In genomic region chr4:141213770-141214336, GRCm38 (mm10) we compare ENCODE assay signal across 7 mouse cellular contexts. TPM values are rescaled to one million over a fixed set of nuclear protein-coding genes. Genes with fewer than 3 reads are reported as not detected.
DNase-seq lines count a peak whose midpoint lies in the region; ATAC-seq lines count a peak whose summit lies in the region.

Rsg1 (plus strand) TSS chr4:141213956.

- DNase-seq in adrenal gland, adult 18-20 months (ENCODE audit: low spot score in 2 of 2): peak; percentile 97
- DNase-seq in embryo, embryonic 11 days: peak; percentile 96
- DNase-seq in gastrocnemius, postnatal 36 days: peak; percentile 91 to 95
- DNase-seq in left cerebral cortex, postnatal 36 days (ENCODE audit: low spot score in 2 of 2): peak; percentile 91
- peak; percentile 100 for DNase-seq in midbrain, embryonic 11.5 days (ENCODE audit: low spot score, missing footprints)
- peak; percentile 93 for DNase-seq in skeletal muscle tissue, adult 2 months (ENCODE audit: low read depth, low spot score)

- H3K27ac ChIP-seq in intestine, embryonic 16.5 days (ENCODE audit: low read length): no peak within 1 kb of the TSS
- no peak within 1 kb of the TSS; the same call in 1 of the 2 replicates for H3K27ac ChIP-seq in midbrain, embryonic 11.5 days (ENCODE audit: low read depth, low read length)

- peak; percentile 78 for ATAC-seq in intestine, embryonic 16.5 days
- peak; percentile 81 for ATAC-seq in midbrain, embryonic 11.5 days (ENCODE audit: low FRiP score)

- no peaks in the 10 kb centered on the region for H3K9me3 ChIP-seq in intestine, embryonic 16.5 days (ENCODE audit: control insufficient read depth, low read length)
- H3K9me3 ChIP-seq in midbrain, embryonic 11.5 days (ENCODE audit: control insufficient read depth, low read length): no peaks in the 10 kb centered on the region

- H3K4me1 ChIP-seq in intestine, embryonic 16.5 days (ENCODE audit: control insufficient read depth, insufficient read depth, low read length): peaks cover 12% of the 10 kb centered on the region
- peaks cover 8% of the 10 kb centered on the region for H3K4me1 ChIP-seq in midbrain, embryonic 11.5 days (ENCODE audit: control insufficient read depth, insufficient read depth, low read length)

- WGBS in intestine, embryonic 16.5 days: under 1% methylated on average over 24 of the region's 24 CpGs
- WGBS in midbrain, embryonic 11.5 days: under 1% methylated on average over 24 of the region's 24 CpGs

- H3K4me2 ChIP-seq in intestine, embryonic 16.5 days (ENCODE audit: low read depth, low read length): peak within 1 kb of the TSS; percentile 65
- peak within 1 kb of the TSS; percentile 89 for H3K4me2 ChIP-seq in midbrain, embryonic 11.5 days

- H3K4me3 ChIP-seq in intestine, embryonic 16.5 days (ENCODE audit: low read length): peak within 1 kb of the TSS; percentile 55
- H3K4me3 ChIP-seq in midbrain, embryonic 11.5 days (ENCODE audit: low read depth, low read length): peak within 1 kb of the TSS; percentile 45

- H3K9ac ChIP-seq in intestine, embryonic 16.5 days (ENCODE audit: low read depth, low read length): peak within 1 kb of the TSS; percentile 50
- peak within 1 kb of the TSS; percentile 65 for H3K9ac ChIP-seq in midbrain, embryonic 11.5 days (ENCODE audit: low read length)

- H3K27me3 ChIP-seq in intestine, embryonic 16.5 days (replicated peaks; ENCODE audit: control insufficient read depth, insufficient read depth, low read length): no peaks in the 10 kb centered on the region
- H3K27me3 ChIP-seq in midbrain, embryonic 11.5 days (ENCODE audit: control insufficient read depth, insufficient read depth, low read length): no peaks in the 10 kb centered on the region

- intact Hi-C loops in gastrocnemius, postnatal 36 days (cut with DNase I): loop anchor here (5.0 kb wide), 1 partner anchor 72 kb away; no protein-coding TSS in a partner anchor
- intact Hi-C loops in left cerebral cortex, postnatal 36 days (cut with DNase I): no loop called here

- no peaks in the 10 kb centered on the region for H3K36me3 ChIP-seq in intestine, embryonic 16.5 days (ENCODE audit: control insufficient read depth, insufficient read depth, low read length)
- no peaks in the 10 kb centered on the region for H3K36me3 ChIP-seq in midbrain, embryonic 11.5 days (ENCODE audit: control insufficient read depth, insufficient read depth, low read length)

RNA-seq across cellular contexts. Expression of gene Rsg1, which starts in this region (rescaled TPM):
- total RNA-seq in adrenal gland, adult 18-20 months (2021): 1 to 10 TPM in 1 of 2 experiments, under 1 TPM in 1; 0.93 to 1.4 TPM
- not detected for total RNA-seq in gastrocnemius, postnatal 36 days (2021)
- 4.2 and 5.1 TPM in 2 replicates for polyA plus RNA-seq in intestine, embryonic 16.5 days (2015; fragmentation: Nextera tagmentation; extraction: Ambion mirVana)
- total RNA-seq in left cerebral cortex, postnatal 36 days (2021): 1 to 10 TPM; 3.2 to 3.3 TPM
- 5.4 TPM in 2 replicates for polyA plus RNA-seq in midbrain, embryonic 11.5 days (2014; fragmentation: Nextera tagmentation; extraction: Ambion mirVana)

Comparison
In these comparisons a context has a peak if more than half of its experiments do, and no peak if none do; other contexts are left out.
1. Peak in DNase-seq in gastrocnemius, postnatal 36 days; RNA of the gene not detected or under 1 TPM.